Mouse (Mus musculus): ENCODE measurements around the gene Ccn2.

The Ccn2 gene

DNA sequence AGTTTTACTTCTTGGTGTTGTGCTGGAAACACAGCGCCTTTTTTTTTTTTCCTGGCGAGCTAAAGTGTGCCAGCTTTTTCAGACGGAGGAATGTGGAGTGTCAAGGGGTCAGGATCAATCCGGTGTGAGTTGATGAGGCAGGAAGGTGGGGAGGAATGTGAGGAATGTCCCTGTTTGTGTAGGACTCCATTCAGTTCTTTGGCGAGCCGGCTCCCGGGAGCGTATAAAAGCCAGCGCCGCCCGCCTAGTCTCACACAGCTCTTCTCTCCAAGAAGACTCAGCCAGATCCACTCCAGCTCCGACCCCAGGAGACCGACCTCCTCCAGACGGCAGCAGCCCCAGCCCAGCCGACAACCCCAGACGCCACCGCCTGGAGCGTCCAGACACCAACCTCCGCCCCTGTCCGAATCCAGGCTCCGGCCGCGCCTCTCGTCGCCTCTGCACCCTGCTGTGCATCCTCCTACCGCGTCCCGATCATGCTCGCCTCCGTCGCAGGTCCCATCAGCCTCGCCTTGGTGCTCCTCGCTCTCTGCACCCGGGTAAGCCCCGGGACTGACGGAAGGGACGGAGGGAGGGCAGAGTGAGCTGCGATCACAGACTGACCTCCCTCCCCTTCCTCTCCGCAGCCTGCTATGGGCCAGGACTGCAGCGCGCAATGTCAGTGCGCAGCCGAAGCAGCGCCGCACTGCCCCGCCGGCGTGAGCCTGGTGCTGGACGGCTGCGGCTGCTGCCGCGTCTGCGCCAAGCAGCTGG lies at the start of gene Ccn2:
Ccn2 (plus strand) TSS at position 193 of the 753 bp plus-strand sequence.
- DNase-seq (ENCODE audit: low spot score in 2 of 2), result peak; percentile 66

DNA sequence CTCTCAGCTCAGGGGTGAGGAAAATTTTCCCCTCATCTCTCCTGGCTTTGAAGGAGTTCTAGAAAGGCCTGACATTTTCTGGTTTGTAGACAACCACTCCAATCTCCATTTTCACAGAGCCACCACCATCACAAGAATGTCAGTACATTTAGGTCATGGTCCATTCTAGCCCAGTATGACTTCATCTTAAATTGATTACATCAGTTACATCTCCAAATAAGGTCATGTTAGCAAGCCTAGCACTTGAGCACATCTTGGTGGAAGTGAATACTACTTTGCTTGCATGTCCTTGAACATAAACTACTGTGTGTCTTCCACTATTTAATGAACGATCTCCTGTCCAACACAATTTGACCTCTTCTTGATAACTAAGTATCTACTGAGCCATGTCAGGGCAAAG lies 42.4 kb upstream of the Ccn2 start:
- DNase-seq (ENCODE audit: low spot score in 2 of 2), result no peak

DNA sequence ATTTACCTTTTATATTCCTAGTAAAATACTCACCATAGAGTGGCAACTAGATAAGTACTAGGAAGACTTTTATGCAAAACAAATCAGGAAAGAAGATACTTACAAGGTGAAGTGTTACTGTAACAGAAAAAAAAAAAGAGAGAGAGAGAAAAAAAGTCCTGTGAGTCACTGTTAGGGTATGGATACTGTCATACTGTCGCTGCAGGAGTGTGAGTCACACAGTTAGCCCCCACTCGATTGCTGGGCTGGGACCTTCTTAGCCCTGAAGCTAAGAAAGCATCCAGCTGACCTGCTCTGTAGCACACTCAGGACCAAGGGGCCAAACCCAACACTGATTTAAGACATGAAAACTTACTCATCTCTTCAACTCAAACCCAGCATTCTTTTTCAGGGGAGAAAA lies 41.2 kb upstream of the Ccn2 start:
- no peak for DNase-seq (ENCODE audit: low spot score in 2 of 2)

DNA sequence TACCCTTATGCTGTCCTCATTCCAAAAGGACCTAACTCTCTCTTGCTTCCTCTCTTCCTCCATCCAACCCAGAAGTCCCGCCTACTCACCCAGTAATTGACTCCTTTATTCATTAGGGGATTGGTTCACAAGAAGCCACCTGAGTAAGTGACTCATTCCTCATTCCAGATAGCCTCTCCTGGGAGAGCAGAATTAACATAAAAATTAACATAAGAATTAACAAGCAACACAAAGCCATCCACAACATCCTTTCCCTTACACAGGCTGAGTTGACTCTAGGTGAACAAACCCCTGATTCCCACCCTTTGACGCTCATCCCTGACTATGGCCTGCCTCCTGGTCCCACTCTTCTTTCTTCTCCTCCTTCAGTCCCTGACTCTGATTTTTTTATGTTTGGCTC lies 36.9 kb upstream of the Ccn2 start:
- no peak for DNase-seq (ENCODE audit: low spot score in 2 of 2)

DNA sequence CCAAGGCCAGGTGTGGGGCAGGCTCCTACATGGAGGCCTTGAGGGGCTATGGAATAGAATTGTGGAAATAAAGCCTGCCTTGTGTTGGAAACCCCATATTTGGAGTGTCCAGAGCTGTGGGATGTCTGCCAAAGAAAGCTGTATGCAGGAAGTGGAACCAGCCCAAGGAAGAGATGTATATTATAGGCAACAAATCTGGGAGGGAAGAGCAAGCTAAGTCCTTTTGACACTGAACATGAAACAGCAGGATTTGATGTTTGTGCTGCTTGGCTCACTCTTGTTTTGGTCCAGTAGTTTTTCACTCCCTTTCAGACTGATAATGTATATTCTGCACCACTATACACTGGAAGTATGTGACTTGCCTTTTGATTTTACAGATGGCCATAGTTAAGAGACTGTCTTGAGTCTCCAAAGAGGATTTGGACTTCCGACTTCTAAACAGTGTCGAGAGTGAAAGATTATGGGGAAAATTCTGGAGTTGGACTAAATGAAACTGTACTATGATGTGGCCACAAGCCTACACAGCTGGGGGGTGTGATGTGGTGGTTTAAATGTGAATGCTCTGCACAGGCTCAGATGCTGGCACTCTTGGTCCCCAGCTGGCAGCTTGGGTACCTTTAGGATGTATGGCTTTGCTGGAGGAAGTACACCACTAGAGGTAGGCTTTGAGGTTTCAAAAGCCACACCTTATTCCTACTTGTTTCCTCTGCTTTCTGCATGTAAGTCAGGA lies 25.4 kb upstream of the Ccn2 start:
- DNase-seq (ENCODE audit: low spot score in 2 of 2), result no peak

DNA sequence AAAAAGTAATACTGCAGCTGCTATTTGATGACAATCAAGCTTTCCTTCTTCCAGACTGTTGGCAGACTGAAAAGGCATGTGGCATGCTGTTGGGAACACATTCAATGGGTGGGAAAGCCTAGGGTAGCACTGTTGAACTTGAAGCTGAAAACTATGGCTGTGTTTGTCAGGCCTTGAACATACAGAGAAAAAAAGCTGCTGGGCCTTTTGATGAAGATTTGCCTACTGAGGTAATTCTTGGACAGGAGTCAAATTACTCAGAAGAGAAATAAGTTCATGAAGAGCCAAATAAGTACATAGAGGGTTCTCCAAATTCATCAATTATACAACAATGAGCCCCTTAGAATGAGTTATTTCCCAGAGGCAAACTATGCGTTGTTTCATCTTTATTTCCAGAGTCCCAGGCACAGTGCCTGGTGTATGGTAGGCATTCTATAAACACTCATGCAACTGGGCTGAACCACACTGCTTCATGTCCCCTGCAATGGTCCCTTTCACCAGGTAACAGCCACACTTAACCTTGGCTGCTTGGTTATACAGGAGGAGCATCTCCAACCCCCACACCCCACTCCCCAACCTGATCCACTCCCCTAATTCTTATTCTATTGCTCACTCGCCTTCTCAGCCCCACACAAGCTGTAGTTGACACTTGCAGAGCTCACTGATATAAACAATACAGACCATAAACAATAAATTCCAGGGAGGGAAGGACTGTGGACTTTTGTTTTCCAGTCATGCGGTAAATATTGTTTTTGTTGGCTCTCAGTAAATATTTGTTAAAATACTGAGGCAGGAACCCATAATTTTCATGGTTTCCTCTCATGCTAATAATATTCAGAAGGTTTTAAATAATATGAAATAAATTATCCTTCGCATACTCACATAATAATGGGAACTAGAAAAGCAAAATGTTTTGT lies 22.9 kb upstream of the Ccn2 start:
- DNase-seq (ENCODE audit: low spot score in 2 of 2), result no peak

DNA sequence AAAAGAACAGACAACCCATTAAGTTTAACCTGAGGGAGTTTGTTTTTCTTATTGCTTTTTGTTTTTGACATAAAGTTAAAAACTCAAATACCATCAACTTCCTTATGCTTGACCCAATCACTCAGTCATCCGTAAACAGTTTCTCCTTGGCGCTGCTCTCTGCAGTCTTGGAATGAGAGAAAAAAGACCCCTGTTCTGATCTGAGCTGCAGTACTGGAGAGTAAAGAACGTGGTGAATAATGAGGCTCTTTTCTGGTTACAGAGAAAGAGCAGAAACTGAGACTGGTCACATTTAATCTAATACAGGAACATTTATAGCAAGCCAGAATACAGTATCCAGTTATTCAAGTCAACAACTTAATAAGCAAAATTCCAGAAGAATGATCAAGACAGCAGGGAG lies 21.8 kb upstream of the Ccn2 start:
- no peak for DNase-seq (ENCODE audit: low spot score in 2 of 2)

DNA sequence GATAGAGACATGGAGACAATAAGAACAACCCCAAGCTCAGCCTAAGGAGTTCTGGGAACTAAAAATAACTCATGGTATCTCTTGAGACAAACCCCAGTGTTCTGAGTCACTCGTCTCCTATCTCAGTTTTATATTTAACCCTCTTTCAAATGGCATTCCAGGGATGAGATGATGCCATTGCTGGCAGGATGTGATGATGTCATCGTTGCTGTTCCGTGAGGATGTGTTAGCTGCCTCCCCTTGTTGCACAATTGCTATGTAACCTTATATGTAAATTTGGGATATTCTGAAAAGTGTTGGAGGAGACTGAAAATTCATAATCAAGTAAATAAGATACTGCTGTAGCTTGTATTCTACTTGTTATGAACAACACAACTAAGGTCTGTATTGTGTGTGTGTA lies 14.2 kb upstream of the Ccn2 start:
- no peak for DNase-seq (ENCODE audit: low spot score in 2 of 2)

DNA sequence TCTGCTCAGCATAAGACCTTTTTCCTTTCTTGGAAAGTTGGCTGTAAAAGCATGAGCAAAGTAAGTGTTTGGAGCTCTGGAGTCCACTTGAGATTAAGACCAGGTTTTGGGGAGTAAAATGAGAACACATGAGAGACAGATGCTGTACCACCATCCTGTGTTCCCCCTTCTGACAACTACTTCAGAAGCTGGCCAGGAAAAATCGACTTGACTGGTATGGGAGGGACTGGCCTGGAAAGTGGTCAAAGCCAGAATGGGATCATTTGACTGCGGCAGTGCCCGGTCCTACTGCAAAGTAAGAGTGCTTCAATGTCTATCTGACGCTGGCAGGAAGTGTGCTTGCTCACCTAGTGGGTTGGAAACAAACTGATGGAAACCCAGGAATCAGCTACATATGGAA lies 6.4 kb upstream of the Ccn2 start:
- no peak for DNase-seq (ENCODE audit: low spot score in 2 of 2)

DNA sequence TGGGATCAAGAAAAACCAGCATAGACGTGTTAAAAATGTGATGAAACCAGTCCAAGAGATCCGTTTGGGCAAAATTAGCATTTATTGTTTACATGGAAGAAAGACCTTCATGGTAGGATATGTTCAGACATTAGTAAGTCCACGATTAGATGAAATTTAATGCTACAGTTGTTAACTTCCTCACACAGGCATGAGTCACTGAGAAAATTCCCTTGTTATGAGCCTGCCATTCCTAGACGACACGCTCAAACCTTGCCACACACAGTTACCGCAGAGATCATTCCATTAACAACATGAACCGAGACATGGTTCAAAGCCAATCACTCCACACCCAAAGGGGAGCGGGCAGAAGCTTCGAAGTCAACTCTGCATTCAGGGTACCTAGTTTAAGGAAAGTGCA lies 6.0 kb upstream of the Ccn2 start:
- DNase-seq (ENCODE audit: low spot score in 2 of 2), result no peak

DNA sequence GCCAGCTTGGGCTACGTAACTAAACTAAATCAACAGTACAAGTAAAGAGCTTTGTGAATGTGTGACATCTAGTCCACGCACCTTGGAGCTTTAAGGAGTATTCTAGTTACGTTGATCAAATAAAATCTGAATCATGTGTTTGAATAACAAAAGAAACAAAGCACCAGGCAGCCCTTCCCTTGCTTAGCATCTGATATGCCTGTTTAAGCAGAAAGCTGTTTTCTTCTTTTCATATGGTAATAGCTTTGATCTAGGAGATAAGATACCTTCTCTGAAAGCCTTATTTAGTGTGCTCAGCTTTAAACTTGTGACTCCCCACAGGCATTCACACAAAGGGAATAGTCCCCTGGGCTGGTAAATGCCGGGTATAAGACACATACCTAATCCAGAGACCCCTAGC lies 4.7 kb upstream of the Ccn2 start:
- DNase-seq (ENCODE audit: low spot score in 2 of 2), result no peak

DNA sequence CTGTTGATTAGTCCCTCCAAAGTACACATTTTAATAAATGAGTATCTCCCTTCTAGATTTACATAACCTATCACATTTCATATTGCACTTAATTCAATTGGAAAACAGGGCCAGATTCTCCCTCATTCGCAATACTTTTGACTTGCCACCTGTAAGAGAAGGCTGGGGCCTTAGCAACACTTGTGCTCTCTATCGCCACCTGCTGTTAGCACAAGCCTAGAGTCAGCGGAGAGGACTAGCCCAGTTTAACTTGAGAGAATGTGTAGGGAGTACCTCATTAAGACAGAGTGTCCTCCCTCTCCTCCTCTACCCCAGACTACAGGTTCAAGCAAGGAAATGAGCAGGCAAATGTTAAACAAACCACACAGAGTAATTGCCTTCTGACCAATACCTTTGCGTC lies 4.1 kb upstream of the Ccn2 start:
- DNase-seq (ENCODE audit: low spot score in 2 of 2), result peak; percentile 75 to 87

DNA sequence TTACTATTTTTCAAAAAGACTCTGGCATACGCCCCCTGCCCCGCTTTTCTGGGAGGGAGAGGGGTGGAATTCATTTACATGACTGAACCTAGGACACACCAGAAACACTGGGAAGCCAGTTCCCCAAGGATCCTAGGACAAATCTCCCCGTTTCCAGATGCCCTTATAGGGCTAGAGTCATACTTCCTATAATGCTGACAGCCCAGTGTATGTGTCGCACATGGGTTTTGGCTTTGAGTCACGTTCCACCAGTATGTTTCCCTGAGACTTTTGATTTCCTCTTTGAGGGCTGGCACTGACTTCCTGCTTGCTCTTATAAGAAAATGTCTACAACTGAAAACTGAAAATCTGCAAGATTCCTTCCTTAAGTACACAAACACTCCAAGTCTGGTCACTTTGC lies 3.5 kb upstream of the Ccn2 start:
- DNase-seq (ENCODE audit: low spot score in 2 of 2), result no peak

DNA sequence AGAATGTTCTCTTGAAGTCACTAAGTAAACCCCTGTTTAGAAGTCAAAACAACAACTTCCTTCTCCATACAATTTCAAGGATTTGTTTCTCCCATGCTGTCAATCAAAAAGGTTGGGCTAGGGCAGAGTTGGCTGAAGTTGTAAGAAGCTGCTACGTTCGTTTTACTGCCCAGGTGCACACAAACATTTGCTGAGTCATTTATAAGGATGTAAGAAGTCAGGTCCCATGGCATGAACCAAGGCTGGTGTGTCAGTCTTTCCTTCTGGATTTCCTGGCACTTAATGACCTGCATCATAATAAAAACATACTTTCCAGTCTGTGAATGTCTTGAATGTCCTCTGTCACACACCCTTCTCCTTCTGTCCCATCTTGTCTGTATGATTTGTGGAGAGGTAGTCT lies 2.9 kb upstream of the Ccn2 start:
- DNase-seq (ENCODE audit: low spot score in 2 of 2), result no peak

DNA sequence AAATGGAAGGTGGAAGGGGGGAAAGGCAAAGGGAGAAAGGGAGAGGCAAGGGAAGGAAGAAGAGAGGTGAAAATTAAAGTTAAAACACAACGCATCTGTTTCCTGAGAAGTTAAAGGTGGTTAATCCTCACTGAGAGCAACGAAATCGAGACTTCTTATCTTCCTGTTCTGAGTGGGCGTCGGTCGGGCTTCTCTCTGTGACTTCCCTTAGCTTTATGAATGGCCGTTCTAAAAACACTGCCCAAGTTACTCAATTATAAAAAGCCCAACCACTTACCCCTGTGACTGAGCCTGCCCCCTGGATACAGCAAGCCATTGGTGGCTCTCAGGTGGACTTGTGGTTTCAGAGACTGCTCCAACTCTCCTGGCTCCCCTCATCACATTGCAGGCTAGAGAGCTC lies 2.3 kb upstream of the Ccn2 start:
- DNase-seq (ENCODE audit: low spot score in 2 of 2), result no peak

DNA sequence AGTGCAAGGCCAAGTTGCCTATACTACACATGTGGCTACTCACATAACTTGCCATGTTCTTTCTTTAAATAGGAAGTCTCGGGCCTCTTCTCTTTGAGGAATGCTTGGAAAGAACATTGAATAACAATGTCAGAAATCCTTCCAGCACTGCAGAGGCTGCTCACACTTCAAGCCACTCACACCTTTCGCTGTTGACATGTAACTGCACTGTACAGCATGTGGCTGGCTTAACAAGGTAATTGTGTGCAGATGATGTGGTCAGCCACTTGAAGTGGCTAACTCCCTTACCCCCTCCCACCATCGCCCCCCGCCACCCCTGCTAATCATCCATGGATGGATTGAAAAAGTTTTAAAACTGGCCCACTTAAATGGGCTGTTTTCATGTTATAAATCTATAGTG lies 1.7 kb upstream of the Ccn2 start:
- no peak for DNase-seq (ENCODE audit: low spot score in 2 of 2)

DNA sequence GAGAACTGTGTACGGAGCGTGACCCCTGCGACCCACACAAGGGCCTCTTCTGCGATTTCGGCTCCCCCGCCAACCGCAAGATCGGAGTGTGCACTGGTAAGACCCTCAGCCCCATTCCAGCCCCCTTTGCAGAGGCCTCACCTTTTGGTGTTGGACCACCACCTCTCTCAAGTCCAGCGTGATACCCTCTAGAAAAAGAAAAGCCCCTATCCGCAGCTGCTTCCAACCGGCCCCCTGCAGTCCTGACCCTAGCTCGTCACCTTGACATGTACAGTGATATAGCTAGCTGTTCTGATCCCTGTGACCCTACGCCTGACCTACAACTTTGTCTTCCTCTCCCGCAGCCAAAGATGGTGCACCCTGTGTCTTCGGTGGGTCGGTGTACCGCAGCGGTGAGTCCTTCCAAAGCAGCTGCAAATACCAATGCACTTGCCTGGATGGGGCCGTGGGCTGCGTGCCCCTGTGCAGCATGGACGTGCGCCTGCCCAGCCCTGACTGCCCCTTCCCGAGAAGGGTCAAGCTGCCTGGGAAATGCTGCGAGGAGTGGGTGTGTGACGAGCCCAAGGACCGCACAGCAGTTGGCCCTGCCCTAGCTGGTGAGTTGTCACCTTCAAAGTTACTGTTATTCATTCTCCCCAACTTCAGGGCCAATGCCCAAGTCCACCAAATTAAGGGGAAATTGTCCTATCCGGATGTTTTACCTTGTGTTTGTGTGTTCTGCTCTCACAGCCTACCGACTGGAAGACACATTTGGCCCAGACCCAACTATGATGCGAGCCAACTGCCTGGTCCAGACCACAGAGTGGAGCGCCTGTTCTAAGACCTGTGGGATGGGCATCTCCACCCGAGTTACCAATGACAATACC lies 994 bp downstream of the Ccn2 start:
- peak; percentile 42 to 45 for DNase-seq (ENCODE audit: low spot score in 2 of 2)

DNA sequence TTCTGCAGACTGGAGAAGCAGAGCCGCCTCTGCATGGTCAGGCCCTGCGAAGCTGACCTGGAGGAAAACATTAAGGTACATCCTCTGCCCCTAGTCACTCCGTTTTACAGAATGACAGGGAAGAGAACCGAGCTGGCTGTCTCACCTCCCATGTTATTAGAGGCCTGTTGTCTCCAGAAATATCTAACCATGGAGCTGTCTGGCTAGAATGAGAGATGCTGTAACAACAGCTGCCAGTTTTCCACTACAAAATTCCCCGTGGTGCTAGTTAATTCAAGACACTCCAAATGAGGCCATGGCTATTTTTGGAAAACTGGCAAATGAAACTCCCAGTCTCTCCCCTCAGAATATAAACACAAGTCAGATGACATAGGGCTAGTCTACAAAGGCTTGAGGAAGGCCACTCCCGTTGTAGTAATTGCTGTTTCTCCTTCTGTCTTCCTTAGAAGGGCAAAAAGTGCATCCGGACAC lies 1.7 kb downstream of the Ccn2 start:
- DNase-seq (ENCODE audit: low spot score in 2 of 2), result peak in 1 of 2 experiments; percentile 32

DNA sequence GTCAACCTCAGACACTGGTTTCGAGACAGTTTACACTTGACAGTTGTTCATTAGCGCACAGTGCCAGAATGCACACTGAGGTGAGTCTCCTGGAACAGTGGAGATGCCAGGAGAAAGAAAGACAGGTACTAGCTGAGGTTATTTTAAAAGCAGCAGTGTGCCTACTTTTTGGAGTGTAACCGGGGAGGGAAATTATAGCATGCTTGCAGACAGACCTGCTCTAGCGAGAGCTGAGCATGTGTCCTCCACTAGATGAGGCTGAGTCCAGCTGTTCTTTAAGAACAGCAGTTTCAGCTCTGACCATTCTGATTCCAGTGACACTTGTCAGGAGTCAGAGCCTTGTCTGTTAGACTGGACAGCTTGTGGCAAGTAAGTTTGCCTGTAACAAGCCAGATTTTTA lies 2.5 kb downstream of the Ccn2 start:
- no peak for DNase-seq (ENCODE audit: low spot score in 2 of 2)

DNA sequence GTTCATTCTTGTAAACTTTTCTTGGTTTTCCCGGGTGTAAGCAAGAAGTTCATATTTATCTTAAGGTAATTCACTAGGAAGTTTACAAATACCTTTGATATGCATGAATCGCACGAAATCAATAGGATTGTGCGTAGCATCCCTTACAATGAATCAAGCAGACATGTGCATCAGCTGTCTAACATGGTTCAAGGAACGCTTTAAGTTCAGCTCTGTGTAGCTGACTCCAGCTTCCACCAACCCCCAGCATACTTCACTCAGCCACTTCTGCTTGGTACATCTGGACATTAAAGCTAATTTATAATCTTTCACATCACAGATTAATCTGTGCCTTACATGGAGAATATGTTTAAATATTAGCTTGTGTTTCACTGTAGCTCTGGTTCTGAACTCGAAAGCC lies 3.5 kb downstream of the Ccn2 start:
- DNase-seq (ENCODE audit: low spot score in 2 of 2), result no peak

DNA sequence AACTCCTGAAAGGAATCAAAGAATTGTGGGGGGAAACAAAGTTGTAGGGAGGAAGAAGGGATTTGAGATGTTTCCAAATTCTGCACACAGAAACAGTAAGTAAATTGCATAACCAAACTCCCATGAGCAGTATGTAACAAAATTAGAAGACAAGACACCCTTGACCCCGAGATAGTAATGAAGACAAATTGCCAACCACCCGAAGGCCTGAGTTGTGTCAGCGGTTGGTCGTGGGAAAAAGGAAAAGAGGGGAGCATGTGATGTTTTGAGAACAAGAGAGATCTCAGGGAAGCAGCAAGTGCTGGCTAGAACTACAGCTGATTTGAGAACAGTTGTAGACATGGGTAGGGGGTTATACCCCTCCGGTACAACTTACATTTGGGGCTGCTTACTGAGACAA lies 4.6 kb downstream of the Ccn2 start:
- DNase-seq (ENCODE audit: low spot score in 2 of 2), result no peak

Data from right cerebral cortex, postnatal 10 days (tissue).